In the genomic region with DNA sequence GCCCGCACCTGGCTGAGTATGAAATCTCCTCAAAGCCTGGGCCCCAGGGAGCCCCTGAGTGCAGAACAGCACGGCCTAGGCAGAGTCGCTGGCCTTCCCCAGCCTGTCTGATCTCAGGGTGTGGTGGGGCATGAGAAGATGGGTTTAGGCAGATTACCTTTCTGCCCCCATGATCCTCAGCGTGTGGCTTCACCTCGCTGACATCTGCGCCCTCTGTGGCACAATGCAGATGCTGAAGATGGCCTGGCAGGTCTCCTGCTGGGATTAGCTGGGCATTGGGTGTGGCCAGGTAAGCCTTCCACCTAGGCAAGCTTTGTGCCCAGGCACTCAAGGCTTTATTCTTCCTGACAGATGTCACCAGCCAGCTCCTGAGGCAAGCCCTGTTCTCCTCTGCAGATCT, we compare ENCODE assay signal across 16 mouse cellular contexts.
"Had no signal": no experiment of that assay in that cellular context is flagged by ENCODE, and none has a peak within 500 bp of the region (broad histone marks: within the 10 kb centered on the region; RNA-seq: fewer than 3 reads in every experiment).

No protein-coding gene starts in this region.

- ATAC-seq: inflammation-experienced regulatory T-cells, adult 6 months; intestine, postnatal 0 days had no signal

- H3K9me3 ChIP-seq: heart, embryonic 13.5 days; heart, embryonic 15.5 days; hindbrain, embryonic 13.5 days; hindbrain, embryonic 15.5 days; limb, embryonic 12.5 days; liver, embryonic 13.5 days had no signal

- H3K4me3 ChIP-seq: gastrocnemius, adult 2 months; heart, adult 2 months; heart, embryonic 13.5 days; heart, embryonic 15.5 days; hindbrain, embryonic 13.5 days; hindbrain, embryonic 15.5 days; layer of hippocampus, adult 2 months; limb, embryonic 12.5 days; liver, embryonic 13.5 days had no signal

- H3K36me3 ChIP-seq: heart, embryonic 13.5 days; heart, embryonic 15.5 days; hindbrain, embryonic 13.5 days; hindbrain, embryonic 15.5 days; limb, embryonic 12.5 days; liver, embryonic 13.5 days had no signal

- DNase-seq: gastrocnemius, postnatal 25 days; heart, adult 2 months; layer of hippocampus, adult 9-11 months; layer of hippocampus, postnatal 36 days; liver, embryonic 13.5 days had no signal

- H3K9ac ChIP-seq: heart, embryonic 13.5 days; heart, embryonic 15.5 days; hindbrain, embryonic 13.5 days; hindbrain, embryonic 15.5 days; limb, embryonic 12.5 days; liver, embryonic 13.5 days had no signal

- H3K27ac ChIP-seq: gastrocnemius, adult 2 months; heart, adult 2 months; heart, embryonic 13.5 days; heart, embryonic 15.5 days; hindbrain, embryonic 13.5 days; hindbrain, embryonic 15.5 days; layer of hippocampus, adult 2 months; limb, embryonic 12.5 days; liver, embryonic 13.5 days had no signal

- H3K4me1 ChIP-seq: heart, embryonic 15.5 days; liver, embryonic 13.5 days had no signal

- H3K4me2 ChIP-seq: heart, embryonic 11.5 days; heart, embryonic 13.5 days; heart, embryonic 15.5 days; hindbrain, embryonic 13.5 days; hindbrain, embryonic 15.5 days; limb, embryonic 12.5 days; liver, embryonic 11.5 days; liver, embryonic 13.5 days had no signal
